Mouse (Mus musculus) forebrain, embryonic 15.5 days (tissue): ENCODE results near the gene B3galnt2. TPM values are rescaled to one million over a fixed set of nuclear protein-coding genes. Genes with fewer than 3 reads are reported as not detected.
"Not testable (repeated sequence)": the region's sequence is repeated elsewhere in the genome, so short reads cannot be mapped to it uniquely, and the experiment has no call there.

ENCODE experiments used
- ATAC-seq: fragments of 200-750 bp; cut with Nextera tagmentation; replicated peaks from 2 replicates; pipeline ENCODE4 v1.8.0; 2017; ENCODE audit warnings: mild to moderate bottlenecking, moderate TSS enrichment, moderate library complexity
- H3K27ac ChIP-seq: fragments of 300-500 bp; sonication (generic); replicated peaks from 2 replicates; pipeline ENCODE4 v1.5.1; 2015; ENCODE audit warnings: mild to moderate bottlenecking, inconsistent platforms
- H3K27me3 ChIP-seq: fragments of 300-500 bp; sonication (generic); 2 replicates; pipeline ENCODE4 v1.6.1; 2015; ENCODE audit warnings: inconsistent platforms
- H3K36me3 ChIP-seq: fragments of 300-500 bp; sonication (generic); 2 replicates; pipeline ENCODE4 v1.6.1; 2015; ENCODE audit warnings: mild to moderate bottlenecking, inconsistent platforms
- H3K4me1 ChIP-seq: fragments of 300-500 bp; sonication (generic); 2 replicates; pipeline ENCODE4 v1.6.1; 2015; ENCODE audit warnings: inconsistent platforms
- H3K4me2 ChIP-seq: fragments of 300-500 bp; sonication (generic); replicated peaks from 2 replicates; pipeline ENCODE4 v1.6.1; 2015; ENCODE audit warnings: mild to moderate bottlenecking, inconsistent platforms
- H3K4me3 ChIP-seq: fragments of 300-500 bp; sonication (generic); 2 replicates; pipeline ENCODE4 v1.5.1; 2015; ENCODE audit warnings: mild to moderate bottlenecking, inconsistent platforms
- H3K9ac ChIP-seq: fragments of 300-500 bp; sonication (generic); replicated peaks from 2 replicates; pipeline ENCODE4 v1.6.1; 2015; ENCODE audit warnings: mild to moderate bottlenecking, inconsistent platforms
- H3K9me3 ChIP-seq: fragments of 300-500 bp; sonication (generic); 2 replicates; pipeline ENCODE4 v1.6.1; 2016; ENCODE audit warnings: inconsistent platforms
- WGBS: fragments of 180-500 bp; shearing (Covaris S2); methylation state at CpG from one replicate; pipeline ENCODE4 v1.1.7; 2015; ENCODE audit warnings: mixed read lengths; 5-methylcytosine and 5-hydroxymethylcytosine counted together
- polyA plus RNA-seq: library from polyadenylated mRNA; unstranded; fragments of >200 nt; fragmentation: Nextera tagmentation; extraction: Ambion mirVana; gene quantifications from 2 replicates; pipeline ENCODE4 v1.2.1, GENCODE M21; 2015

Gene B3galnt2
- polyA plus RNA-seq, 1 experiment from 2014 or later, result 24.3 TPM

DNA sequence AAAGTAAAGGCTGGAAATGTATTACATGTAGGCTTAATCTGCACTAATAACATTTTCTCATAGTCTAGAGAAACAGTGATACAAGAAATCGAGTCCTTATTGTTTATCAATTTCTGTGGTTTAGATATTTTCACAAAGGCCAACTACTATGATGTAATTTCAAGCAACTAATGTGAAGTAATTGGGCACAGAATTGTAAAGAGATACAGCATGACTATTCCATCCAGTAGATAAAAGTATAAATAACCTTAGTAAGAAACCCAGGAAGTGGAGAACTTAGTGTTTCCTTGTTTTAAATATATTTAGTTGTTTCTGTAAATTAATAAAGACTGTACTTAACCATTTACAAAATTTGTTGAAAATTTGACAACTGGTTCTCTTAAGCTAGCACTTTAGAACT lies 15.5 kb downstream of the B3galnt2 start:
- Histone ChIP-seq H3K9ac (no peak overlapping the region), H3K9me3 (no peaks in the 10 kb centered on the region), H3K27ac (no peak overlapping the region), H3K27me3 (no peaks in the 10 kb centered on the region), H3K4me2 (no peak overlapping the region), H3K4me1 (no peaks in the 10 kb centered on the region), H3K36me3 (peaks cover 14% of the 10 kb centered on the region; the same call in 1 of the 2 replicates), H3K4me3 (no peak overlapping the region)
- no peak for ATAC-seq
- 93% methylated on average over 1 of the region's 1 CpGs for WGBS

DNA sequence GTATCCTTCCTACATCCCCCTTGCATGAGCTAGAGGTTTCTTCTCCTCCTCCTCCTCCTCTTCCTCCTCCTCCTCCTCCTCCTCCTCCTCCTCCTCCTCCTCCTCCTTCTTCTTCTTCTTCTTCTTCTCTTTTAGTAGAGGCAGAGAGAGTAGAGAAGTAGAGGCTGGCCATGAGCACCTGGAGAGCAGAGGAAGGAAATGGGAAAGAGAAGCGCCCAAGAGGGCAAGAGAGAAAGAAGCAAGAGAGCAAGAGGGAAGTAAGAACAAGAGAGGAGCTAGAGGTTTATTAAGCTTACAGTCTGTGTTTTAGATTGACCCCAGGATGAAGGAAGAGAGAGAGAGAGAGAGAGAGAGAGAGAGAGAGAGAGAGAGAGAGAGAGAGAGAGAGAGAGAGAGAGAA lies 27.6 kb downstream of the B3galnt2 start:
- not testable (repeated sequence) for H3K4me3 ChIP-seq, H3K27me3 ChIP-seq, H3K4me1 ChIP-seq, H3K27ac ChIP-seq, H3K9ac ChIP-seq, H3K9me3 ChIP-seq, H3K4me2 ChIP-seq, ATAC-seq, H3K36me3 ChIP-seq
- WGBS, result 89% methylated on average over 1 of the region's 1 CpGs

DNA sequence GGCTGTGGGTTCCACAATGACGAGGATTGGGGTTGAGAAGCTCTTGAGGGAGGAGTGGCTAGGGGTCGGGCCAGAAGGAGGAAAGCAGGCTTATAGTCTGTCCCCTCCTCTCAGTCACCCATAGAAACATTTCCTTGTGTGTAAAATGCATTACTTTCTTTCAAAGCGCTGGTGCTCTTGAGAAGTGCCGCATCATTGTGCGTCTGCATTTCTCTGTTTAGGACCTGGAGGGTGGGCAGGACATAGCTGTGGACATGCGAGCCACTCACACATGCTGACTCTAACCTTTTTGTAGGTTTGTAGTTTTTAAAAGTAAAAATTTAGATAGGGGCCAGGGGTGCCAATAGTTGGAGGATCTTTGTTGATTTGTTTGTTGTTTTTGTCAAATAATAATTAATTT lies 29.3 kb downstream of the B3galnt2 start:
- H3K27me3 ChIP-seq, result no peaks in the 10 kb centered on the region
- H3K36me3 ChIP-seq, result peaks cover 6% of the 10 kb centered on the region
- H3K9ac ChIP-seq, result no peak overlapping the region
- no peak overlapping the region for H3K27ac ChIP-seq
- WGBS, result 85% methylated on average over 6 of the region's 6 CpGs
- no peaks in the 10 kb centered on the region for H3K9me3 ChIP-seq
- H3K4me2 ChIP-seq, result no peak overlapping the region
- H3K4me1 ChIP-seq, result no peaks in the 10 kb centered on the region
- no peak for ATAC-seq
- no peak overlapping the region for H3K4me3 ChIP-seq

DNA sequence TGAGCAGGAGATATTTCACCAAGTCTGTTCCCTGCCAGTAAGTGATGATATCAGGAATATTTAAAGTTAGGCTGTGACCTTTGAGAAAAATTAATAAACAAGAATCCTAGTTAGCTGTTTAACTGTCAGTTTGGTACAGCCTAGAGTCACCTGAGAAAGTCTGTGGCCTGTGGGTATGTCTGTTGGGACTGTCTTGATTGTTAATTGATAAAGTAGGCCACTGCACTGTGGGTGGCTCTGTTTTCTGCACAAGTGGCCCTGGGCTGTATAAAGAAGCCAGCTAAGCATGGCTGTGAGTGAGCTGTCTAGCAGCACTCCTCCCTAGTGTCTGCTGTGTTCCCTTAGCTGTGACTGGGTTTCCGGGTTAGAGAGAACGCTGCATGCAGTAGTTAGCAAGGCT lies 34.9 kb downstream of the B3galnt2 start:
- Histone ChIP-seq H3K4me3 (no peak overlapping the region), H3K27ac (no peak overlapping the region), H3K36me3 (peaks cover 36% of the 10 kb centered on the region), H3K4me1 (no peaks in the 10 kb centered on the region), H3K9ac (no peak overlapping the region), H3K4me2 (no peak overlapping the region), H3K9me3 (no peaks in the 10 kb centered on the region), H3K27me3 (no peaks in the 10 kb centered on the region)
- no peak for ATAC-seq
- WGBS, result 91% methylated on average over 2 of the region's 2 CpGs

GRCm38 (mm10) chr13:13990391-13990790 lies 36.1 kb downstream of the B3galnt2 start:
- Histone ChIP-seq H3K9me3 (no peaks in the 10 kb centered on the region), H3K4me3 (no peak overlapping the region), H3K27me3 (no peaks in the 10 kb centered on the region), H3K9ac (no peak overlapping the region), H3K27ac (no peak overlapping the region), H3K36me3 (peaks cover 48% of the 10 kb centered on the region), H3K4me1 (no peaks in the 10 kb centered on the region), H3K4me2 (no peak overlapping the region)
- WGBS, result 88% methylated on average over 2 of the region's 2 CpGs
- ATAC-seq, result no peak

GRCm38 (mm10) chr13:13993041-13993440 lies 38.8 kb downstream of the B3galnt2 start:
- WGBS, result 68% methylated on average over 3 of the region's 3 CpGs
- no peaks in the 10 kb centered on the region for H3K4me1 ChIP-seq
- peaks cover 71% of the 10 kb centered on the region for H3K36me3 ChIP-seq
- no peak overlapping the region for H3K9ac ChIP-seq
- no peak overlapping the region for H3K4me3 ChIP-seq
- no peak for ATAC-seq
- H3K27ac ChIP-seq, result no peak overlapping the region
- no peaks in the 10 kb centered on the region for H3K27me3 ChIP-seq
- no peak overlapping the region for H3K4me2 ChIP-seq
- H3K9me3 ChIP-seq, result no peaks in the 10 kb centered on the region

DNA sequence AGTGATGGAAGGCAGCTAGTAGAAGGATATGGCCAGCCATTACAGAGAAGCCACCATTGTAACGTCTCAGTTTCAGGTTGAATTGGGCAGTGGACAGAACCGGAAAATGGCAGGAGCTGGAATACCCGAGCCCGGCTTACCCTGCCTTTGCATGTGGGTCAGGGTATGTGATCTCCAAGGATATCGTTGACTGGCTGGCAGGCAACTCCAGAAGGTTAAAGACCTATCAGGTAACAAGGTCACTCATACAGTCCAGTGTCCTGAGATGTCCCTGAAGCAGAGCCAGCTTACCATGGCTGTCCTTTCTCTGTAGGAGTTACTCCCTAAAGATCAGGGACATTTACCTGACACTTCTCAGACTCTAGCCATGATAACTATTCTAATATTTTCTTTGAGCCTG lies 40.8 kb downstream of the B3galnt2 start:
- H3K36me3 ChIP-seq, result peaks cover 82% of the 10 kb centered on the region
- 93% methylated on average over 5 of the region's 5 CpGs for WGBS

DNA sequence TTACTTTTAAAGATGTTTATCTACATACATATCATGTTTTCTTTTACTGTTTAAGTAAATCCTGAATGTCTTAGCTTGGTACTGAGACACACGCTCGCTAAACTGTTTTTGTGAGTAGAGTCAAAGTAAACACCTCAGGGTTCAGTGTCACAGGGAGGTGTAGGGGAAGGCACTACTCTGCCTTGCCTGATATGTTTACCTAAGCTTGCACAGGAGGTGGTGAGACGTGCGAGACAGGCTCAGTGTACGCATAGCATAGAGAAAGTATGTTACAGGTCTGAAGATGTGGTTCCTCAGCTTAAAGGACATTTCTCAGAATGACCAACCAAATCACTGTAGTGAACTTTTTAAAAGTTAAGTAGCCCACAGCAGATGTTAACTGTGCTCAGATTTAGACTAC lies 43.2 kb downstream of the B3galnt2 start:
- Histone ChIP-seq H3K9me3 (no peaks in the 10 kb centered on the region), H3K4me3 (no peak overlapping the region), H3K9ac (no peak overlapping the region), H3K27ac (no peak overlapping the region), H3K4me2 (no peak overlapping the region), H3K27me3 (no peaks in the 10 kb centered on the region), H3K4me1 (no peaks in the 10 kb centered on the region), H3K36me3 (peaks cover 88% of the 10 kb centered on the region)
- ATAC-seq, result no peak
- WGBS, result 91% methylated on average over 5 of the region's 5 CpGs

More for the DNA sequence above, 40.8 kb downstream of the B3galnt2 start:
- no peak overlapping the region for H3K27ac ChIP-seq
- H3K4me3 ChIP-seq, result no peak overlapping the region
- no peaks in the 10 kb centered on the region for H3K9me3 ChIP-seq
- no peak for ATAC-seq
- no peak overlapping the region for H3K9ac ChIP-seq
- H3K4me1 ChIP-seq, result no peaks in the 10 kb centered on the region
- no peak overlapping the region for H3K4me2 ChIP-seq
- H3K27me3 ChIP-seq, result no peaks in the 10 kb centered on the region

GRCm38 (mm10) chr13:14002706-14003105 lies 48.4 kb downstream of the B3galnt2 start:
- Histone ChIP-seq H3K4me1 (no peaks in the 10 kb centered on the region), H3K36me3 (peaks cover 75% of the 10 kb centered on the region)
- WGBS, result 51% methylated on average over 2 of the region's 2 CpGs

GRCm38 (mm10) chr13:14004086-14004485 lies 49.8 kb downstream of the B3galnt2 start:
- H3K9ac ChIP-seq, result no peak overlapping the region
- H3K36me3 ChIP-seq, result peaks cover 71% of the 10 kb centered on the region

More at GRCm38 (mm10) chr13:14002706-14003105, 48.4 kb downstream of the B3galnt2 start:
- 0 out of 2 replicates have a peak, but pooled peaks have one; percentile 35 for ATAC-seq
- H3K4me3 ChIP-seq, result no peak overlapping the region
- no peak overlapping the region for H3K4me2 ChIP-seq
- no peaks in the 10 kb centered on the region for H3K27me3 ChIP-seq
- no peak overlapping the region for H3K27ac ChIP-seq
- no peaks in the 10 kb centered on the region for H3K9me3 ChIP-seq
- H3K9ac ChIP-seq, result no peak overlapping the region

DNA sequence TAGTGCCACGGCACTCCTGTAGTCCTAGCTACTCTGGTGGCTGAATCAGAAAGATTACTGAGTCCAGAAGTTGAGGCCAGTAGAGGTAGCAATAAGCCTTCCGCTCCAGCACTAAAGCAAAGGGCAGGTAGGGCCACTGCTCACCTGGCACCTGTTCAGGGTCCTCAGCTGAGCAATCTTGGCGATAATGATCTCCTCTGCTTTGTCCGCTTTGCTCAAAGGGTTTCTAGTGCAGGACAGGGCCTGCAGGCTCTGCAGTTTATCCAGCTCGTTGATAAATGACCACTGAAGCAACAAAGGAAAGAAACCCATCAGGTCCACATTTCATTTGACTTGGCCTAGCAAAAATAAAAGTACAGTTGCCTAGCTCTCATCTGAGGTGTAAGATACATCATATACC lies 50.7 kb downstream of the B3galnt2 start:
- Histone ChIP-seq H3K9me3 (no peaks in the 10 kb centered on the region), H3K9ac (no peak overlapping the region), H3K4me3 (no peak overlapping the region), H3K27me3 (no peaks in the 10 kb centered on the region), H3K36me3 (peaks cover 66% of the 10 kb centered on the region), H3K4me1 (no peaks in the 10 kb centered on the region), H3K4me2 (no peak overlapping the region), H3K27ac (no peak overlapping the region)
- no peak for ATAC-seq
- WGBS, result 92% methylated on average over 5 of the region's 5 CpGs

More at GRCm38 (mm10) chr13:14004086-14004485, 49.8 kb downstream of the B3galnt2 start:
- H3K9me3 ChIP-seq, result no peaks in the 10 kb centered on the region
- H3K27me3 ChIP-seq, result no peaks in the 10 kb centered on the region
- no peak for ATAC-seq
- no peak overlapping the region for H3K4me2 ChIP-seq
- H3K4me3 ChIP-seq, result no peak overlapping the region
- WGBS, result 79% methylated on average over 4 of the region's 4 CpGs
- H3K4me1 ChIP-seq, result no peaks in the 10 kb centered on the region
- H3K27ac ChIP-seq, result no peak overlapping the region

GRCm38 (mm10) chr13:14006056-14006455 lies 51.8 kb downstream of the B3galnt2 start:
- Histone ChIP-seq H3K36me3 (peaks cover 60% of the 10 kb centered on the region), H3K4me3 (no peak overlapping the region), H3K9ac (no peak overlapping the region), H3K4me1 (no peaks in the 10 kb centered on the region), H3K4me2 (no peak overlapping the region), H3K27me3 (no peaks in the 10 kb centered on the region), H3K27ac (no peak overlapping the region), H3K9me3 (no peaks in the 10 kb centered on the region)
- no peak for ATAC-seq
- 85% methylated on average over 2 of the region's 2 CpGs for WGBS

DNA sequence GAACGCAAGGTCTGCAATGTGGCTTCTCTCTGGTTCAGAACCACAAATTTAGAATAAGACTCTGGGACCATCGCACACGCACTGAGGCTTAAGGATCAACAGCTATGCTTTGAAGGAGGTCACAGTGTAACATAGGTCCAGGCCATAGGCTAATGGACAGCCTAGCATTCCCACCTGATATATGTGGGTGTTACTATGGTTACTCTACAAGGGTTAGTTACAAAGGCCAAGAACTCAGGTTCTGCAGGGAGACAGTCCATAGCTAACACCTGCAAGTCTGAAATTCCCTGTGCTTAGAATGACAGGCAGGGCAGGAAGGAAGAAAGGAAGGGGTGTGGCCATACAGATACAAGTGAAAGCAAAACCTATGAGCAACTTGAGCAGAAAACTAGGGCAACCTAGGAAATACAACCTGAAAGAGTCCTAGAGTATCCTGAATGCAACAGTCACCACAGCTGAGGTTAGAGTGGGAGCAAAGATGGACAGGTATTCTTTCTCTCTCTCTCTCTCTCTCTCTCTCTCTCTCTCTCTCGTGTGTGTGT lies 57.3 kb downstream of the B3galnt2 start:
- Histone ChIP-seq H3K27ac (no peak overlapping the region), H3K36me3 (peaks cover 41% of the 10 kb centered on the region), H3K9me3 (no peaks in the 10 kb centered on the region), H3K9ac (no peak overlapping the region), H3K4me1 (no peaks in the 10 kb centered on the region), H3K4me2 (no peak overlapping the region), H3K27me3 (no peaks in the 10 kb centered on the region), H3K4me3 (no peak overlapping the region)
- 93% methylated on average over 4 of the region's 4 CpGs for WGBS
- no peak for ATAC-seq
